Mouse (Mus musculus): ENCODE data around the gene Rpl35. TPM values are rescaled to one million over a fixed set of nuclear protein-coding genes. Genes with fewer than 3 reads are reported as not detected.

The Rpl35 gene
- polyA plus RNA-seq (2012; rRNA removed): 221 and 222 TPM in 2 replicates

GRCm38 (mm10) chr2:39005574-39006079, at the start of gene Rpl35:
Rpl35 (minus strand) TSS chr2:39005624.
- DNase-seq: no peak
- TF ChIP-seq CTCF (IDR thresholded peaks at IDR 0.05; ENCODE audit: borderline replicate concordance, insufficient read depth, low read depth, low read length): no peak
- no peak for TF ChIP-seq POLR2A (IDR thresholded peaks at IDR 0.05; ENCODE audit: borderline replicate concordance, insufficient read depth, low read length)
- 12% methylated on average over 15 of the region's 15 CpGs for WGBS
- H3K27me3 ChIP-seq (ENCODE audit: control insufficient read depth, insufficient read depth, low read length): no peaks in the 10 kb centered on the region
- peak within 1 kb of the TSS; percentile 2; the same call in 1 of the 2 replicates for H3K27ac ChIP-seq (ENCODE audit: insufficient read depth, low read length)
- peaks cover 7% of the 10 kb centered on the region for H3K4me1 ChIP-seq (ENCODE audit: control insufficient read depth, insufficient read depth, low read length)
- peak within 1 kb of the TSS; percentile 93 for H3K4me3 ChIP-seq (replicated peaks; ENCODE audit: insufficient read depth, low read depth, low read length)

GRCm38 (mm10) chr2:39048515-39048914, 43.1 kb upstream of the Rpl35 start:
- Histone ChIP-seq H3K27me3 (ENCODE audit: control insufficient read depth, insufficient read depth, low read length) (no peaks in the 10 kb centered on the region; the same call in 1 of the 2 replicates), H3K4me3 (replicated peaks; ENCODE audit: insufficient read depth, low read depth, low read length) (no peak overlapping the region), H3K4me1 (ENCODE audit: control insufficient read depth, insufficient read depth, low read length) (no peaks in the 10 kb centered on the region), H3K27ac (ENCODE audit: insufficient read depth, low read length) (no peak overlapping the region)
- 100% methylated on average over 1 of the region's 1 CpGs for WGBS
- DNase-seq: no peak
- no peak for TF ChIP-seq POLR2A (IDR thresholded peaks at IDR 0.05; ENCODE audit: borderline replicate concordance, insufficient read depth, low read length)
- TF ChIP-seq CTCF (IDR thresholded peaks at IDR 0.05; ENCODE audit: borderline replicate concordance, insufficient read depth, low read depth, low read length): no peak

- no peak overlapping the region for H3K4me3 ChIP-seq (replicated peaks; ENCODE audit: insufficient read depth, low read depth, low read length)
- TF ChIP-seq CTCF (IDR thresholded peaks at IDR 0.05; ENCODE audit: borderline replicate concordance, insufficient read depth, low read depth, low read length): no peak
- TF ChIP-seq POLR2A (IDR thresholded peaks at IDR 0.05; ENCODE audit: borderline replicate concordance, insufficient read depth, low read length): no peak
- no peak overlapping the region for H3K27ac ChIP-seq (ENCODE audit: insufficient read depth, low read length)
- no peaks in the 10 kb centered on the region for H3K4me1 ChIP-seq (ENCODE audit: control insufficient read depth, insufficient read depth, low read length)
- H3K27me3 ChIP-seq (ENCODE audit: control insufficient read depth, insufficient read depth, low read length): no peaks in the 10 kb centered on the region
- 94% methylated on average over 1 of the region's 1 CpGs for WGBS
- no peak for DNase-seq
Observed at GRCm38 (mm10) chr2:39040215-39040614, 34.8 kb upstream of the Rpl35 start.

GRCm38 (mm10) chr2:39031611-39032010, 26.2 kb upstream of the Rpl35 start:
- 76% methylated on average over 1 of the region's 1 CpGs for WGBS

GRCm38 (mm10) chr2:39020004-39020403, 14.6 kb upstream of the Rpl35 start:
- WGBS: 94% methylated on average over 1 of the region's 1 CpGs
- Histone ChIP-seq H3K27ac (ENCODE audit: insufficient read depth, low read length) (no peak overlapping the region), H3K4me1 (ENCODE audit: control insufficient read depth, insufficient read depth, low read length) (no peaks in the 10 kb centered on the region), H3K4me3 (replicated peaks; ENCODE audit: insufficient read depth, low read depth, low read length) (no peak overlapping the region), H3K27me3 (ENCODE audit: control insufficient read depth, insufficient read depth, low read length) (no peaks in the 10 kb centered on the region)
- TF ChIP-seq POLR2A (IDR thresholded peaks at IDR 0.05; ENCODE audit: borderline replicate concordance, insufficient read depth, low read length) (no peak), CTCF (IDR thresholded peaks at IDR 0.05; ENCODE audit: borderline replicate concordance, insufficient read depth, low read depth, low read length) (no peak)
- no peak for DNase-seq

More at GRCm38 (mm10) chr2:39031611-39032010, 26.2 kb upstream of the Rpl35 start:
- no peak overlapping the region for H3K27ac ChIP-seq (ENCODE audit: insufficient read depth, low read length)
- no peaks in the 10 kb centered on the region for H3K4me1 ChIP-seq (ENCODE audit: control insufficient read depth, insufficient read depth, low read length)
- DNase-seq: no peak
- H3K27me3 ChIP-seq (ENCODE audit: control insufficient read depth, insufficient read depth, low read length): no peaks in the 10 kb centered on the region
- no peak overlapping the region for H3K4me3 ChIP-seq (replicated peaks; ENCODE audit: insufficient read depth, low read depth, low read length)
- TF ChIP-seq POLR2A (IDR thresholded peaks at IDR 0.05; ENCODE audit: borderline replicate concordance, insufficient read depth, low read length) (no peak), CTCF (IDR thresholded peaks at IDR 0.05; ENCODE audit: borderline replicate concordance, insufficient read depth, low read depth, low read length) (no peak)

- TF ChIP-seq POLR2A (IDR thresholded peaks at IDR 0.05; ENCODE audit: borderline replicate concordance, insufficient read depth, low read length): no peak
- no peak for TF ChIP-seq CTCF (IDR thresholded peaks at IDR 0.05; ENCODE audit: borderline replicate concordance, insufficient read depth, low read depth, low read length)
- H3K4me1 ChIP-seq (ENCODE audit: control insufficient read depth, insufficient read depth, low read length): no peaks in the 10 kb centered on the region; the same call in 1 of the 2 replicates
- no peak for DNase-seq
- 81% methylated on average over 3 of the region's 3 CpGs for WGBS
- no peaks in the 10 kb centered on the region for H3K27me3 ChIP-seq (ENCODE audit: control insufficient read depth, insufficient read depth, low read length)
- H3K4me3 ChIP-seq (replicated peaks; ENCODE audit: insufficient read depth, low read depth, low read length): no peak overlapping the region
- no peak overlapping the region for H3K27ac ChIP-seq (ENCODE audit: insufficient read depth, low read length)
Observed at GRCm38 (mm10) chr2:39016581-39016980, 11.2 kb upstream of the Rpl35 start.

- Histone ChIP-seq H3K4me3 (replicated peaks; ENCODE audit: insufficient read depth, low read depth, low read length) (no peak overlapping the region), H3K27me3 (ENCODE audit: control insufficient read depth, insufficient read depth, low read length) (no peaks in the 10 kb centered on the region), H3K4me1 (ENCODE audit: control insufficient read depth, insufficient read depth, low read length) (peaks cover 7% of the 10 kb centered on the region), H3K27ac (ENCODE audit: insufficient read depth, low read length) (no peak overlapping the region)
- TF ChIP-seq CTCF (IDR thresholded peaks at IDR 0.05; ENCODE audit: borderline replicate concordance, insufficient read depth, low read depth, low read length): no peak
- TF ChIP-seq POLR2A (IDR thresholded peaks at IDR 0.05; ENCODE audit: borderline replicate concordance, insufficient read depth, low read length): no peak
- 81% methylated on average over 7 of the region's 7 CpGs for WGBS
- no peak for DNase-seq
Observed at GRCm38 (mm10) chr2:39012768-39013279, 7.4 kb upstream of the Rpl35 start.

- no peak overlapping the region for H3K27ac ChIP-seq (ENCODE audit: insufficient read depth, low read length)
- 38% methylated on average over 3 of the region's 3 CpGs for WGBS
Observed at GRCm38 (mm10) chr2:39011971-39012370, 6.5 kb upstream of the Rpl35 start.

More at GRCm38 (mm10) chr2:39011971-39012370, 6.5 kb upstream of the Rpl35 start:
- peaks cover 7% of the 10 kb centered on the region for H3K4me1 ChIP-seq (ENCODE audit: control insufficient read depth, insufficient read depth, low read length)
- no peak overlapping the region for H3K4me3 ChIP-seq (replicated peaks; ENCODE audit: insufficient read depth, low read depth, low read length)
- no peak for TF ChIP-seq POLR2A (IDR thresholded peaks at IDR 0.05; ENCODE audit: borderline replicate concordance, insufficient read depth, low read length)
- no peak for TF ChIP-seq CTCF (IDR thresholded peaks at IDR 0.05; ENCODE audit: borderline replicate concordance, insufficient read depth, low read depth, low read length)
- DNase-seq: no peak
- no peaks in the 10 kb centered on the region for H3K27me3 ChIP-seq (ENCODE audit: control insufficient read depth, insufficient read depth, low read length)
